Mouse (Mus musculus) spleen, postnatal 0 days (tissue): ENCODE measurements around the gene Efcab11. TPM values are rescaled to one million over a fixed set of nuclear protein-coding genes. Genes with fewer than 3 reads are reported as not detected.

Source experiments
- polyA plus RNA-seq: library from polyadenylated mRNA; unstranded; fragments of >200 nt; fragmentation: Nextera tagmentation; extraction: Ambion mirVana; gene quantifications from 2 replicates; pipeline ENCODE4 v1.2.1, GENCODE M21; 2015

Efcab11 gene
- polyA plus RNA-seq: 6.0 and 7.7 TPM in 2 replicates

DNA sequence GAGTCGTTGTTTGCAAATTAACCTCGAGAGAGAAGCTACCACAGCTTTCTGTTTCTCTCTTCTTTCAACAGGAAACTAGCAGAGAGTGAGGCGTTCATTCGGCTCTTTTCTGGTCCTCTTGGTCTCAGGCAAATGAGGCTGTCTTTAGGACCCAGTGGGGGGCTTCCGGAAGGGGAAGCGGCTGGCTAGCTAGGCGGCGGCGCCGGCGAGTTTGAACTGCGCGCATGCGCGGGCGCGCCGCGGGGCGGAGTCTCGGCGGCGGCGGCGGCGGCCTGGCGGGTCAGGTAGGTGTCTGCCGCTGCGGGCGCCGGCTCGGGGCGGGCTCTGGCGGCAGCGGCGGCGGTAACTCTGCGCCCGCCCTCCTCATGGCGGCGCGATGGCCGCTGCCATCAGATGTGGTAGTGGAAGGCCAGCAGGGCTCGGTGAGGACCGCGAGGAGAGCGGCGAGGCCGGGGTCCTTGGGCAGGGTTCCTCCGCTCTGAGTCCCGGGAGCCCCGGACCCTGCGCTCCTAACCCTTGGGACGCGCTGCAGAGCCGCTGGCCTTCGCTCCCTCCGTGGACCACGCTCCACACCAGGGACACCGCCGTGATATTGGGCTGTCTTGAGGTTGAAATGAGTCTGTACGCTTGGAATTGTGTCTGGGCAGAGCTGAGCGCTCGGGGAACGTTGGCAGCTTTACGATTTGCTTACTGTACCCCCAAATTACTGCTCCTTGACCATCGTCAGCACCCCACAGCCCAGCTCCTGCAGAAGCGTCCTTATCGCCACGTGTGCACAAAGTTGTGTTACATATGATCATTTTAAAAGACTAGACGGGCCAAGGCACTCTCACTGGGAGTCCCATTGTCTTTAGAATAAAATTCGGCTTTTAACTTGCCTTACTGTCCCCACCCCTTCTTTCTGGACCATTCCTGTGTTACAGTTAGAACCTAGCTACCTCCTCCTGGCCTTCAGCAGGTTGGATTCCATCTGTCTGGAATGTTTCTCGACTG is at the start of gene Efcab11, which contains the start of gene Tdp1:
Gene Efcab11 (minus strand): TSS at position 171 of the 993 bp plus-strand sequence.
Gene Tdp1 (plus strand): TSS at position 249 of the 993 bp plus-strand sequence.

Other genes starting within 250 kb of the Efcab11 start
- 24.2 and 25.1 TPM in 2 replicates for gene Tdp1, start 78 bp upstream of the Efcab11 start, polyA plus RNA-seq
- gene Kcnk13, start 80.1 kb upstream of the Efcab11 start, polyA plus RNA-seq: 0.60 and 0.81 TPM in 2 replicates
- 153 and 164 TPM in 2 replicates for gene Psmc1, start 225.7 kb upstream of the Efcab11 start, polyA plus RNA-seq